Mouse (Mus musculus) right cerebral cortex, postnatal 14 days (tissue): ENCODE measurements around the gene Gm10563.

ENCODE experiments used
- DNase-seq: peaks from one replicate; pipeline ENCODE4 v3.0.0; 2022

Gene Gm10563

GRCm38 (mm10) chr4:155652283-155653085, 7.3 kb upstream of the Gm10563 start:
- no peak for DNase-seq

- no peak for DNase-seq
These were observed 6.5 kb upstream of the Gm10563 start for GRCm38 (mm10) chr4:155651553-155652269.

GRCm38 (mm10) chr4:155649355-155649754, 4.1 kb upstream of the Gm10563 start:
- DNase-seq = no peak

GRCm38 (mm10) chr4:155645721-155646120, 513 bp upstream of the Gm10563 start:
- DNase-seq = no peak

- no peak for DNase-seq
These were observed 1.7 kb downstream of the Gm10563 start for GRCm38 (mm10) chr4:155643531-155643930.

- no peak for DNase-seq
These were observed 9.3 kb downstream of the Gm10563 start for GRCm38 (mm10) chr4:155635766-155636499.

- no peak for DNase-seq
These were observed 14.9 kb downstream of the Gm10563 start for GRCm38 (mm10) chr4:155630267-155630666.

- DNase-seq = peak; percentile 96
These were observed 20.6 kb downstream of the Gm10563 start, which contains the start of gene Cdk11b for GRCm38 (mm10) chr4:155624338-155625291. Gene Cdk11b (plus strand): TSS chr4:155624854.

- DNase-seq = no peak
These were observed 26.9 kb downstream of the Gm10563 start for GRCm38 (mm10) chr4:155618321-155618720.

GRCm38 (mm10) chr4:155613264-155613663, 31.9 kb downstream of the Gm10563 start:
- DNase-seq = no peak

- DNase-seq = no peak
These were observed 33.3 kb downstream of the Gm10563 start for GRCm38 (mm10) chr4:155611860-155612259.

- DNase-seq = no peak
These were observed 38.4 kb downstream of the Gm10563 start for GRCm38 (mm10) chr4:155606825-155607224.

GRCm38 (mm10) chr4:155605132-155605531, 40.1 kb downstream of the Gm10563 start:
- no peak for DNase-seq

- DNase-seq = no peak
These were observed 41.4 kb downstream of the Gm10563 start for GRCm38 (mm10) chr4:155603801-155604200.

- DNase-seq = no peak
These were observed 42.5 kb downstream of the Gm10563 start for GRCm38 (mm10) chr4:155602753-155603152.

GRCm38 (mm10) chr4:155601997-155602456, 43.2 kb downstream of the Gm10563 start:
- no peak for DNase-seq

- peak; percentile 94 for DNase-seq
These were observed 43.9 kb downstream of the Gm10563 start, which contains the start of gene Slc35e2 for GRCm38 (mm10) chr4:155601091-155601996. Gene Slc35e2 (plus strand): TSS chr4:155601416.

- DNase-seq = no peak
These were observed 45.0 kb downstream of the Gm10563 start for GRCm38 (mm10) chr4:155599901-155600825.

- no peak for DNase-seq
These were observed 46.7 kb downstream of the Gm10563 start for GRCm38 (mm10) chr4:155598536-155598935.

GRCm38 (mm10) chr4:155596606-155597005, 48.6 kb downstream of the Gm10563 start:
- DNase-seq = no peak
